Mouse (Mus musculus) induced T-regulatory cell, adult 2 months (primary cell): ENCODE results near the gene Ahcy.
"Not testable (repeated sequence)": the region's sequence is repeated elsewhere in the genome, so short reads cannot be mapped to it uniquely, and the experiment has no call there.

ENCODE experiments used
- DNase-seq: peaks from one replicate; pipeline ENCODE4 v3.0.0-alpha.2; 2012; ENCODE audit warnings: low read depth

Ahcy gene

GRCm38 (mm10) chr2:155074766-155075330 lies 551 bp upstream of the Ahcy start:
- DNase-seq = no peak

GRCm38 (mm10) chr2:155073347-155073746 lies 950 bp downstream of the Ahcy start:
- no peak for DNase-seq

- DNase-seq = no peak
Measured at GRCm38 (mm10) chr2:155072353-155073145, 1.7 kb downstream of the Ahcy start.

- DNase-seq = no peak
Measured at GRCm38 (mm10) chr2:155071027-155071426, 3.3 kb downstream of the Ahcy start.

- no peak for DNase-seq
Measured at GRCm38 (mm10) chr2:155057361-155057760, 16.9 kb downstream of the Ahcy start.

GRCm38 (mm10) chr2:155056076-155056578 lies 18.2 kb downstream of the Ahcy start:
- no peak for DNase-seq

- no peak for DNase-seq
Measured at GRCm38 (mm10) chr2:155054672-155055071, 19.6 kb downstream of the Ahcy start.

- not testable (repeated sequence) for DNase-seq
Measured at GRCm38 (mm10) chr2:155053512-155053911, 20.8 kb downstream of the Ahcy start.

GRCm38 (mm10) chr2:155052681-155053080 lies 21.6 kb downstream of the Ahcy start:
- DNase-seq = no peak

GRCm38 (mm10) chr2:155051622-155052351 lies 22.5 kb downstream of the Ahcy start:
- no peak for DNase-seq

GRCm38 (mm10) chr2:155050504-155051236 lies 23.6 kb downstream of the Ahcy start:
- peak; percentile 99 for DNase-seq

GRCm38 (mm10) chr2:155050108-155050503 lies 24.2 kb downstream of the Ahcy start:
- no peak for DNase-seq

GRCm38 (mm10) chr2:155047452-155048178 lies 26.7 kb downstream of the Ahcy start:
- DNase-seq = peak; percentile 47

- DNase-seq = peak; percentile 72
Measured at GRCm38 (mm10) chr2:155046803-155047202, 27.5 kb downstream of the Ahcy start.

GRCm38 (mm10) chr2:155045075-155045474 lies 29.2 kb downstream of the Ahcy start:
- no peak for DNase-seq

- no peak for DNase-seq
Measured at GRCm38 (mm10) chr2:155044542-155044941, 29.8 kb downstream of the Ahcy start.

GRCm38 (mm10) chr2:155039956-155040355 lies 34.3 kb downstream of the Ahcy start:
- no peak for DNase-seq

- DNase-seq = peak; percentile 47
Measured at GRCm38 (mm10) chr2:155032938-155033710, 41.2 kb downstream of the Ahcy start.

GRCm38 (mm10) chr2:155030831-155031230 lies 43.5 kb downstream of the Ahcy start:
- DNase-seq = no peak

- not testable (repeated sequence) for DNase-seq
Measured at GRCm38 (mm10) chr2:155020247-155020826, 54.0 kb downstream of the Ahcy start.
